Mouse (Mus musculus): ENCODE data around the gene Mapk6. TPM values are rescaled to one million over a fixed set of nuclear protein-coding genes. Genes with fewer than 3 reads are reported as not detected.

The Mapk6 gene
- polyA plus RNA-seq, 1 experiment from 2014 or later = 217 TPM

DNA sequence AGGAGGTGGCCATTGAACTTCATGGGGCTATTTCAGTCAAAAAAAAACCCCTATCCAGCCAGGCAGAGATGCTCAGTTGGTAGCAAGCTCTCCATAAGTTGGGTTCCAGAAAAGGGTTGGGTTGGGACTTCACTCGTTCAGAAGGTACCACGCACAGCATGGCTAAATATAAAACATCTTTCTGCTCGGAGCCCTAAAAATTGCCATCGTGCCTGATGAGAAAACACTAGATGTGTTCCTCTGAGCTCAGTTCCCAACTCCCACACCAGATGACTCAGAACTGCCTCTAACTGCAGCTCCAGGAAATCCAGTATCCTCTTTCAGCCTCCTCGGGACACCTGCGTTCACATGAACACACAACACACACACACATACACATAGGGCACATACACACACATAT is 71.8 kb downstream of the Mapk6 start:
- H3K9me3 ChIP-seq (ENCODE audit: control insufficient read depth, low read length) = no peaks in the 10 kb centered on the region
- no peak overlapping the region for H3K9ac ChIP-seq (ENCODE audit: low read depth, low read length)
- ATAC-seq (ENCODE audit: low FRiP score) (no peak), DNase-seq (ENCODE audit: low spot score) (no peak)
- 96% methylated on average over 6 of the region's 6 CpGs for WGBS
- no peaks in the 10 kb centered on the region; the same call in 1 of the 2 replicates for H3K36me3 ChIP-seq (ENCODE audit: control insufficient read depth, insufficient read depth, low read length)
- no peak overlapping the region for H3K4me2 ChIP-seq (replicated peaks; ENCODE audit: low read depth, low read length)
- no peak overlapping the region for H3K27ac ChIP-seq (ENCODE audit: low read depth, low read length)
- H3K4me1 ChIP-seq (replicated peaks; ENCODE audit: control insufficient read depth, insufficient read depth, low read length) = no peaks in the 10 kb centered on the region
- H3K4me3 ChIP-seq (ENCODE audit: low read depth, low read length) = no peak overlapping the region
- no peaks in the 10 kb centered on the region for H3K27me3 ChIP-seq (ENCODE audit: control insufficient read depth, insufficient read depth, low read length)

DNA sequence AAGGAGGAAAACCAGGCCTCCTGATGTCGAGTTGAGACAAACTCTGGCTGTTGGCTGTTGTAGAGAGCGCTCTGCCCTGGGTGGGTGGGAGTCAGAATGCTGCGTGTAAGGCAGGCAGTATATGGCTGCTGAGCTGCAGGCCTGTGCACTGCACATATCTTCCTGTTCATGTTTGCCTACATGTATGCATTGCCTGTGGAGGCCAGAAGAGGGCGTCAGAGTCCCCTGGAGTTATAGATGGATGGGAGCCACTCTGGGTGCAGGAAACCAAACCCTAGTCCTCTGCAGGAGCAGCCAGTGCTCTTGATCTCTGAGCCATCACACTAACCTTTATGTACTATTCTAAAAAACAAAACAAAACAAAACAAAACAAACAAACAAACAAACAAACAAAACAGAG is 75.4 kb downstream of the Mapk6 start:
- H3K27me3 ChIP-seq (ENCODE audit: control insufficient read depth, insufficient read depth, low read length) = no peaks in the 10 kb centered on the region
- no peaks in the 10 kb centered on the region; the same call in 1 of the 2 replicates for H3K36me3 ChIP-seq (ENCODE audit: control insufficient read depth, insufficient read depth, low read length)
- no peak overlapping the region for H3K4me3 ChIP-seq (ENCODE audit: low read depth, low read length)
- H3K27ac ChIP-seq (ENCODE audit: low read depth, low read length) = no peak overlapping the region
- no peak overlapping the region for H3K9ac ChIP-seq (ENCODE audit: low read depth, low read length)
- DNase-seq (ENCODE audit: low spot score) (no peak), ATAC-seq (ENCODE audit: low FRiP score) (no peak)
- H3K9me3 ChIP-seq (ENCODE audit: control insufficient read depth, low read length) = no peaks in the 10 kb centered on the region
- 81% methylated on average over 4 of the region's 4 CpGs for WGBS
- H3K4me2 ChIP-seq (replicated peaks; ENCODE audit: low read depth, low read length) = no peak overlapping the region
- H3K4me1 ChIP-seq (replicated peaks; ENCODE audit: control insufficient read depth, insufficient read depth, low read length) = no peaks in the 10 kb centered on the region

DNA sequence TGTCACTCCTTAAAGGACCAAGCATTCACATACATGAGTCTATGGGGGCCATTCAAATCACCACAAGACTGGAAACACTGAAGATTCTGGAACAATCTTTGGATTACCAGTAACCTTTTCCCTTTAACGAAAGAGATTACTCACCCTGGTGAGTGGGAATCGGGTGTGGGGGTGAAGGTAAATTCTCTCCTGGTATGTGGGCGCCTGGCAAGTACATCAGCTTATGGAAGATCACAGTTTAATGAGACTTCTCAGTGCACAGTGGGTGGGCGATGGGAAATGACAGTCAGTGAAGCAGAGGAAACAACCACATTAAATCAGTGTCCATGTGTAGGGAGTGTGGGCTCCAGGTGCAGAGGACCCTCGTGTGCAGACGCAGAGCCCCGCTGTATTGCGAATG is 79.0 kb downstream of the Mapk6 start:
- 94% methylated on average over 8 of the region's 8 CpGs for WGBS
- Histone ChIP-seq H3K4me3 (ENCODE audit: low read depth, low read length) (no peak overlapping the region), H3K27ac (ENCODE audit: low read depth, low read length) (no peak overlapping the region), H3K4me2 (replicated peaks; ENCODE audit: low read depth, low read length) (no peak overlapping the region), H3K36me3 (ENCODE audit: control insufficient read depth, insufficient read depth, low read length) (no peaks in the 10 kb centered on the region; the same call in 1 of the 2 replicates), H3K9ac (ENCODE audit: low read depth, low read length) (no peak overlapping the region), H3K9me3 (ENCODE audit: control insufficient read depth, low read length) (no peaks in the 10 kb centered on the region), H3K27me3 (ENCODE audit: control insufficient read depth, insufficient read depth, low read length) (no peaks in the 10 kb centered on the region), H3K4me1 (replicated peaks; ENCODE audit: control insufficient read depth, insufficient read depth, low read length) (no peaks in the 10 kb centered on the region)
- ATAC-seq (ENCODE audit: low FRiP score) (no peak), DNase-seq (ENCODE audit: low spot score) (no peak)

- no peak overlapping the region for H3K27ac ChIP-seq (ENCODE audit: low read depth, low read length)
- H3K36me3 ChIP-seq (ENCODE audit: control insufficient read depth, insufficient read depth, low read length) = no peaks in the 10 kb centered on the region
- no peak overlapping the region for H3K4me3 ChIP-seq (ENCODE audit: low read depth, low read length)
- no peaks in the 10 kb centered on the region for H3K4me1 ChIP-seq (replicated peaks; ENCODE audit: control insufficient read depth, insufficient read depth, low read length)
- ATAC-seq (ENCODE audit: low FRiP score) = no peak
- WGBS = 93% methylated on average over 3 of the region's 3 CpGs
- DNase-seq (ENCODE audit: low spot score) = no peak
- no peak overlapping the region for H3K9ac ChIP-seq (ENCODE audit: low read depth, low read length)
- no peak overlapping the region for H3K4me2 ChIP-seq (replicated peaks; ENCODE audit: low read depth, low read length)
- no peaks in the 10 kb centered on the region for H3K9me3 ChIP-seq (ENCODE audit: control insufficient read depth, low read length)
- H3K27me3 ChIP-seq (ENCODE audit: control insufficient read depth, insufficient read depth, low read length) = no peaks in the 10 kb centered on the region
Measured at GRCm38 (mm10) chr9:75328047-75328446, 81.8 kb downstream of the Mapk6 start.

- no peak for ATAC-seq (ENCODE audit: low FRiP score)
- no peaks in the 10 kb centered on the region for H3K27me3 ChIP-seq (ENCODE audit: control insufficient read depth, insufficient read depth, low read length)
- WGBS = 83% methylated on average over 13 of the region's 13 CpGs
- no peak overlapping the region for H3K4me2 ChIP-seq (replicated peaks; ENCODE audit: low read depth, low read length)
- no peaks in the 10 kb centered on the region for H3K36me3 ChIP-seq (ENCODE audit: control insufficient read depth, insufficient read depth, low read length)
- H3K27ac ChIP-seq (ENCODE audit: low read depth, low read length) = no peak overlapping the region
- H3K4me3 ChIP-seq (ENCODE audit: low read depth, low read length) = no peak overlapping the region
- no peak for DNase-seq (ENCODE audit: low spot score)
- H3K9ac ChIP-seq (ENCODE audit: low read depth, low read length) = no peak overlapping the region
- H3K9me3 ChIP-seq (ENCODE audit: control insufficient read depth, low read length) = no peaks in the 10 kb centered on the region
- no peaks in the 10 kb centered on the region for H3K4me1 ChIP-seq (replicated peaks; ENCODE audit: control insufficient read depth, insufficient read depth, low read length)
Measured at GRCm38 (mm10) chr9:75322099-75322885, 87.5 kb downstream of the Mapk6 start.

DNA sequence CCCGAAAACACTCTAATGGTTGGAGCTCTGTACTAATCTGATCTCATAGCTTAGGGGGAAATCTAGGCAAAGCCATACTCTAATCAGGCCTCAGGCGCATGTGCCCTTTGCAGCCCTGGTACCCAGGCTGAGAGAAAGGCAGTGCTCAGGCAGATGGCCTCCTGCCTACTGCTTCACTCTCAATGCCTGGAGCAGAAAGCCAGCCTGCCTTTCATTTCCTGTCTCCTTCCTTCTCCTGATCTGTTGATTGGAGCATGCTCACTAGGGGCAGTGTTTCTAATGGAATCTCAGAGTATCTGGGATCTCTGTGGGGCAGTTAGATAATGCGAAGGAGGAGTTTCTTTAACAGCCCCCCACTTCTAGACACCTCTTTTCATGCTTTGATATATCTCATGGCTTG is 90.4 kb downstream of the Mapk6 start:
- 89% methylated on average over 3 of the region's 3 CpGs for WGBS
- no peak for ATAC-seq (ENCODE audit: low FRiP score)

More for the DNA sequence above, 90.4 kb downstream of the Mapk6 start:
- H3K27ac ChIP-seq (ENCODE audit: low read depth, low read length) = no peak overlapping the region
- no peaks in the 10 kb centered on the region for H3K9me3 ChIP-seq (ENCODE audit: control insufficient read depth, low read length)
- H3K36me3 ChIP-seq (ENCODE audit: control insufficient read depth, insufficient read depth, low read length) = no peaks in the 10 kb centered on the region
- H3K27me3 ChIP-seq (ENCODE audit: control insufficient read depth, insufficient read depth, low read length) = no peaks in the 10 kb centered on the region
- H3K4me2 ChIP-seq (replicated peaks; ENCODE audit: low read depth, low read length) = no peak overlapping the region
- peak; percentile 8 for DNase-seq (ENCODE audit: low spot score)
- no peak overlapping the region for H3K4me3 ChIP-seq (ENCODE audit: low read depth, low read length)
- peaks cover 6% of the 10 kb centered on the region for H3K4me1 ChIP-seq (replicated peaks; ENCODE audit: control insufficient read depth, insufficient read depth, low read length)
- H3K9ac ChIP-seq (ENCODE audit: low read depth, low read length) = no peak overlapping the region

Other genes with a start within 250 kb of the Mapk6 start
- gene Myo5c, start 178.0 kb downstream of the Mapk6 start, polyA plus RNA-seq (2014; fragmentation: Nextera tagmentation; extraction: Ambion mirVana) = 0.34 and 0.61 TPM in 2 replicates
- gene Gnb5, start 103.7 kb downstream of the Mapk6 start, polyA plus RNA-seq (2014; fragmentation: Nextera tagmentation; extraction: Ambion mirVana) = 34.7 and 34.8 TPM in 2 replicates
- not detected in 2 replicates for gene Bcl2l10, start 62.2 kb downstream of the Mapk6 start, polyA plus RNA-seq (2014; fragmentation: Nextera tagmentation; extraction: Ambion mirVana)
- 48.5 and 53.2 TPM in 2 replicates for gene Leo1, start 31.5 kb upstream of the Mapk6 start, polyA plus RNA-seq (2014; fragmentation: Nextera tagmentation; extraction: Ambion mirVana)
- gene Tmod3, start 149.7 kb upstream of the Mapk6 start, polyA plus RNA-seq (2014; fragmentation: Nextera tagmentation; extraction: Ambion mirVana) = 96.9 and 110 TPM in 2 replicates
- gene Tmod2, start 201.3 kb upstream of the Mapk6 start, polyA plus RNA-seq (2014; fragmentation: Nextera tagmentation; extraction: Ambion mirVana) = 67.7 and 75.7 TPM in 2 replicates
- 15.0 and 15.6 TPM in 2 replicates for gene Lysmd2, start 215.7 kb upstream of the Mapk6 start, polyA plus RNA-seq (2014; fragmentation: Nextera tagmentation; extraction: Ambion mirVana)